In the genomic region with DNA sequence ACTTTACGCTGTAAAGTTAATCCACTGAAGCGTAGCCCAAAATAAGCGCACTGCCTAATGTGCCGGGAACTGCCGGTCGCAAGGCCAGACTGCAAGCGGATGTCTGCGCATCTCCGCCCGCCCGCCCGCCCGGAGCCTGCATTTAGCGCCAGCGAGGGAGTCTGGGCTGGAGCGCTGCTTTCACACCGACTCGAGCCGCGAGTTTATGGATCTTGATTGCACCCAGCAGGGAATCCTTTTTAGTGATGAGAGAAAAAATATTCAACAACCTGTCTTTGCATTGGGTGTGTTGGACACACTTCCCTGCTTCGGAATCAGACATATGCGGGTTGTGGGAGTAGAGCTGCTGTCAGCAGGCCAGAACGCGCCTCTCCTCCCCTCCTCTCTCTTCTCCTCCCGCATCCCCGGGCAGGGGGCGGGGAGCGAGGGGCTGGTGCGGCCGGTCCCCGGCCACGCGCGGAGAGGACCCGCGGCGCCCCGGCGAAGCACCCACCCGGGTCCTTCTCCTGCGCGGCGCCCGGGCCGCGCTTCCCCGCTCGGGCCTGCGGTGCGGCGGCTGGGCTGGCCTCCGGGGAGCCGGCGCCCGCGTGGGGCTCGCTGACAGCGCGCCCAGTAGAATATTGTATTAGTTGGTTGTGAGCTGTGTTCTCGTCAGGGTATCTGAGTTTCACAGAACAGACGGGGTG, we compare ENCODE assay signal across 8 mouse cellular contexts. TPM values are rescaled to one million over a fixed set of nuclear protein-coding genes. Genes with fewer than 3 reads are reported as not detected.
DNase-seq lines count a peak whose midpoint lies in the region; ATAC-seq and TF ChIP-seq lines count a peak whose summit lies in the region.

No protein-coding gene starts in this region.

- H3K4me1 ChIP-seq in embryonic facial prominence, embryonic 11.5 days (ENCODE audit: control insufficient read depth, insufficient read depth, low read length) = no peaks in the 10 kb centered on the region; the same call in 1 of the 2 replicates
- H3K4me1 ChIP-seq in olfactory bulb, adult 2 months (ENCODE audit: control insufficient read depth, insufficient read depth, low read length) = peaks cover 9% of the 10 kb centered on the region

- DNase-seq in kidney, postnatal 14 days = peak; percentile 10
- DNase-seq in kidney, adult 11 months = no peak
- peak; percentile 42 for DNase-seq in embryonic facial prominence, embryonic 11.5 days (ENCODE audit: low spot score)
- DNase-seq in heart, postnatal 14 days = peak; percentile 13 to 28
- DNase-seq in left cerebral cortex, postnatal 36 days (ENCODE audit: low spot score in 2 of 2) = peak; percentile 77 to 82
- no peak for DNase-seq in ovary, postnatal 36 days (ENCODE audit: low spot score)
- no peak for DNase-seq in gastrocnemius, postnatal 4 days (ENCODE audit: low spot score in 2 of 2)

- peak overlapping the region; percentile 88 for H3K4me2 ChIP-seq in embryonic facial prominence, embryonic 11.5 days (ENCODE audit: low read depth, low read length)

- H3K9me3 ChIP-seq in embryonic facial prominence, embryonic 11.5 days (replicated peaks; ENCODE audit: control insufficient read depth, low read length) = no peaks in the 10 kb centered on the region

- intact Hi-C loops in heart, postnatal 14 days (cut with DNase I) = no loop called here
- intact Hi-C loops in left cerebral cortex, postnatal 36 days (cut with DNase I) = loop anchor here (5.0 kb wide), 1 partner anchor 178 kb away; no protein-coding TSS in a partner anchor

- no peak overlapping the region for H3K27ac ChIP-seq in embryonic facial prominence, embryonic 11.5 days (replicated peaks; ENCODE audit: low read depth, low read length)
- H3K27ac ChIP-seq in olfactory bulb, adult 2 months (ENCODE audit: insufficient read depth, low read depth, low read length) = no peak overlapping the region

- TF ChIP-seq CTCF in olfactory bulb, adult 2 months (IDR thresholded peaks at IDR 0.05; ENCODE audit: insufficient read depth, low read depth, low read length) = no peak

- under 1% methylated on average over 61 of the region's 61 CpGs for WGBS in embryonic facial prominence, embryonic 11.5 days
- 2% methylated on average over 61 of the region's 61 CpGs for WGBS in olfactory bulb, adult 2 months

- H3K27me3 ChIP-seq in embryonic facial prominence, embryonic 11.5 days (ENCODE audit: control insufficient read depth, insufficient read depth, low read length) = peaks cover 21% of the 10 kb centered on the region

- H3K4me3 ChIP-seq in embryonic facial prominence, embryonic 11.5 days (ENCODE audit: low read depth, low read length) = peak overlapping the region; percentile 44
- peak overlapping the region; percentile 53 for H3K4me3 ChIP-seq in olfactory bulb, adult 2 months (ENCODE audit: insufficient read depth, low read depth, low read length)

- ATAC-seq in embryonic facial prominence, embryonic 11.5 days (replicated peaks; ENCODE audit: insufficient number of reproducible peaks, low FRiP score, low TSS enrichment, low read depth) = 0 out of 2 replicates have a peak, but pooled peaks have one; percentile 19

- no peaks in the 10 kb centered on the region for H3K36me3 ChIP-seq in embryonic facial prominence, embryonic 11.5 days (replicated peaks; ENCODE audit: control insufficient read depth, insufficient read depth, low read depth, low read length)

- no peak for TF ChIP-seq POLR2A in olfactory bulb, adult 2 months (IDR thresholded peaks at IDR 0.05; ENCODE audit: insufficient read depth, low read depth, low read length)

- H3K9ac ChIP-seq in embryonic facial prominence, embryonic 11.5 days (replicated peaks; ENCODE audit: low read length) = peak overlapping the region; percentile 52

RNA-seq across cellular contexts. Expression of gene 3100002H09Rik, which starts 35.2 kb away (rescaled TPM):
- not detected in 2 replicates for polyA plus RNA-seq in embryonic facial prominence, embryonic 11.5 days (2014; fragmentation: Nextera tagmentation; extraction: Ambion mirVana)
- total RNA-seq in heart, postnatal 14 days (2021) = not detected
- under 1 TPM in 1 of 2 experiments, not detected in 1; 0.79 TPM for total RNA-seq in left cerebral cortex, postnatal 36 days (2021)
- polyA plus RNA-seq in olfactory bulb, adult 2 months (2012; ENCODE audit: insufficient read depth, insufficient read length, low replicate concordance, missing spikeins) = not detected in 2 replicates
- not detected for total RNA-seq in gastrocnemius, postnatal 4 days (2021)

Comparison
In these comparisons a context has a peak if more than half of its experiments do, and no peak if none do; other contexts are left out.
1. DNase-seq: peak in kidney, postnatal 14 days (single experiment), embryonic facial prominence, embryonic 11.5 days (single experiment), heart, postnatal 14 days (2 of 2) and left cerebral cortex, postnatal 36 days (2 of 2); none in kidney, adult 11 months (single experiment), ovary, postnatal 36 days (single experiment) and gastrocnemius, postnatal 4 days (0 of 2).